Mouse (Mus musculus): ENCODE measurements around the gene Jmjd8.

DNA sequence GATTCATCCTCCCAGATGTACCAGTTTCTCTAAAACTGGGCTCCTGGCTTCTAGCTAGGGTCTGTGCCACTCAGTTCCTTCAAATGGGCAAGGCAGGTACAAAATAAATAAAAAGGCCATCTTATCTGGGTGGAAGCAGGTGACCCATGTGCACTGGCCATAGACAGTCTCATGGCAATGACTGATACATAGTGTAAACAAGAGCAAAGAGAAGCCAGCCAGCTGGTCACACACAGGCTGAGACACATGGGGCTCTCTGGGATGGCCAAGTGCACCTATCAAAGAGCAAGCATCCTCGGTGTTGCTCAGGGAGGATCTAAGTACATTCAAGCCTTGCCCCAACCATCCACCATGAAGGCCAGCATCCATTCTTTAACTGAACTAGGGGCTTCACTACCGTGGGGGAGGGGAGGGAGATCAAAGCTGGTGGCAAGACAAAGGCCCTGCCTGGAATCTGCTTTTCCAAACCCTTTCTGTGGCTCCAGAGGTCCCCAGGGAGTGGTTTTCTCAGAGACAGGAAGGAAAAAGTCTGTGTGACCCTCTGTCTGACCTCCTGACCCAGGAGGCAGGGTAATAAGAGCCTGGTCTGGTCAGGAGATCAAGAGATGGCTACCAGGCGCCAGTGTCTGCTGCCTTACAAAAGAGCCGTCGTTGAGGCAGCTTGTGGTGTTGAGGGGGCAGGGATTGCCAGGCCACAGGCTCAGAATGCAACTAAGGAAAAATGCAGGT, 52.4 kb downstream of the Jmjd8 start:
- TF ChIP-seq CTCF (IDR thresholded peaks at IDR 0.05; ENCODE audit: low read depth) (no peak), EP300 (IDR thresholded peaks at IDR 0.05; ENCODE audit: low read depth) (no peak)

All from heart, postnatal 0 days (tissue).